Mouse (Mus musculus) adipocyte (in vitro differentiated cells): ENCODE data around the gene Kcnip4.
A peak's percentile ranks its signal among the peaks of the same experiment; 100 is the strongest.

Source experiments
- DNase-seq: peaks from one replicate; pipeline ENCODE4 v3.0.0-alpha.2; 2016; ENCODE audit warnings: low spot score

Gene Kcnip4

DNA sequence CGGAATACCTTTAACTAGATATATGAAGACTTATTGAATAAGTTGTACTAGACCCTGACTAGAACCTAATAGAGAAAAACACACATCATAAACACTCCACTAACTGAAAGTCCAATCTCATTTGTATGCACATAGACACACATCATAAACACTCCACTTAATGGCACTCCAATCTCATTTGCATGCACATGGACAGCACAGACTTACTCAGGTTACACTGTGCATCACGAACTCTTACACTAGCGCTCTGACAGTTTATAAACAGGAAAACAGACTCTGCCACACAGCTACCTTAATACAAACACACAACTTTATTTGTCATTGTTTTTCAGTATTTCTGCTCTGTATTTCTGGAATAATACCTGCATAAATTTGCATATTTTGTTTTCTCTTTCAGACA lies 168.3 kb downstream of the Kcnip4 start:
- DNase-seq = no peak

DNA sequence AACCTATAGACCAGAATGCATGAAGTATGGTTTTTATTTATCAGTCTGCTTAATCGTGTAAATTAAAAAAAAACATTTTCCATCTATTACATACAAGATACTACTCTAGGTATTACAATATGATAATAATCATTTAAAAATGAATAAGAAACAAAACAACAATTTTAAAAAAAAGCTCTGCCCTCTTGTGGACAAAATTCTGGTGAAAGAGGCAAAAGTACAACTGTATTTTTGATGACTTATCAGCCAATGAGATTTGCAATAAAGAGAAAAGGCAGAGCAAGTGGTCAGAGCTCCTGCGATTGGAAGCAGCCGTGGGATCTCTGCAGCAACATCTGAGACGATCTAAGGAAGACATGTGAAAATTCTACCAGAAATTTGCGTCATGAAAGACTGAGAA lies 172.6 kb downstream of the Kcnip4 start:
- peak; percentile 12 for DNase-seq

DNA sequence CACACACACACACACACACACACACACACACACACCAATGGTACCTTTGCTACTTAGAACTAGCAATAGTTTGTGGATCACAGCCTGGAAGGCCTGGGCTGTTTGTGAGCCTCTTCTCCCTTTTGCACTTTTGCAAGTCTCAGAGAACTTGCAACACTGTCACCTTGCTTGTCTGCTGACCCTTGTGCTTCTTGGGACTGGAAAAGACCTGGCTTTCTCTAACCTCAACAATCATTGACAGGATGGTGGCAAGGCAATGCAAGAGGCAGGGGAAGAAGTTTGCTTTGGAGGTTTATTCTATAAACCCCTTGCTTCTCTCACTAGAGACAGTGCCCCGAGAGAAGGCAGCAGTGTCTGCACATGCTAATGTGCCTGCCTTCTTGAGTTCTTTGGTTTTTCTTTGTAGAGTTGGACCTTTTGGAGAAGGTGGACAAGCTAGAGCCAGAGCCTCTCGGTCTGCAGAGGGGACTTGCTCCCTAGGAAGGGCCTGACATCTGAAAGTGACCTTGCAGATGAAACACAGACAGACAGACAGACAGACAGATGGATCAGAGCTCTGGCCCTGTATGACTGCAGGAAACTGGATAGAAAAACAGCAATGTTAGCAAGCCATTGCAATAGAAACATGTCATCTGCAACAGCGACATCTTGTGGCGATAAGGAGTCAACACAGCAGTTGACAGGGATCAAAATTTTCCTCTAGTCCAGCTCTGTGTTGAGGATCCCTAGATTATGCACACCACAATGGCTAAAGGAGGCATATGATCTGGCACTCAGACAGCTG lies 174.4 kb downstream of the Kcnip4 start:
- DNase-seq = peak; percentile 65

DNA sequence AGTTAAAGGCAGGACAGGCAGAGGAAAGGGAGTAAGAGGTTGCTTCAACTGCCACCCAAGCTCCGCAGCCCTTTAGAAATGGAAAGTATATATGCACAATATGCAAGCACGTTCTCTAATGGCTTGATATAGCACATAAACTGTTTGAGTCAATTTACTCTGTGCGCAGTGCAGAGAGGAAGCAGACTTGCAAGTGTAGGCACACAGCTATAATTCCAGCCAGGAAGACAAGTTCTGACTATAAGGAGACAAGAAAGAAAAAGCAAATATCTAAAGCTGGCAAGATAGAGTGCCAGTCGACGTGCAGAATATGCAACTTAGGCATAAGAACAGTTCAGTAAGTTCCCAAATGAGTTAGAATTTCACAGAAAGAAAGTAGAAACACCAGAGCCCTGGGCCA lies 175.2 kb downstream of the Kcnip4 start:
- no peak for DNase-seq

DNA sequence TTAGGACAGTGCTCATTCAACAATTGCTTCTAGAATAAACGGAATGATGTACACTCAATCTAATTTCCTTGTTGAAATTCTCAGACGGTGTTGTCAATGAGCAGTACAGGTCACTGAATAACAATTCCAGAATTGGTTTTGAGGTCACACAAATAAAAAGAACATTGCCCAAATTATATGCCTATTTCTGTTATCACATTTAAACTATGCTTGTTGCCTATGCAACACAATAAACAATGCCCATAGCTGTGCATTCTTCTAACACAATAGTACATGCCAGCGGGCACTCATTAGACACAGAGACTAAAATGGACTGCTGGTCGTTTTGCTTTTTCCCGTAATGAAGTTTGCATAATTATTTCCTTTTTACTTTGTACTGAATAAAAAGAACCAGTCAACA lies 176.2 kb downstream of the Kcnip4 start:
- DNase-seq = no peak

DNA sequence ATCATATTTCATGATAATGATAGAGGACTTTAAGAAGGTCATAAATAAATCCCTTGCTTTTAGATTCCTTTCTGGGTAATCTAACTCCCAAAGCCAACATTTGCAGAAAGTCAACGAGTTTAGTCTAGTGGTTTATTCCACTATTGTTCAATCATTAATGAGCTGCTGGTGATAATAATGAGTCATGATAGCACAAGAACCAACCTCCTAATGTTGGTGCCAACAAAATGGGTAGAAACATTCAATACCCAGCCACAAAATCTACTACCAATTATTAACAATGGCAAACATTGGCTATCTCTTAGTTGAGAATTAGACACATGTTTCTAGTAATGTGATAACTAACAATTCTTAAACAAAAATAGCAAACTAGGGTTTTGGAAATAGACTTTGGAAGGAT lies 180.1 kb downstream of the Kcnip4 start:
- no peak for DNase-seq

DNA sequence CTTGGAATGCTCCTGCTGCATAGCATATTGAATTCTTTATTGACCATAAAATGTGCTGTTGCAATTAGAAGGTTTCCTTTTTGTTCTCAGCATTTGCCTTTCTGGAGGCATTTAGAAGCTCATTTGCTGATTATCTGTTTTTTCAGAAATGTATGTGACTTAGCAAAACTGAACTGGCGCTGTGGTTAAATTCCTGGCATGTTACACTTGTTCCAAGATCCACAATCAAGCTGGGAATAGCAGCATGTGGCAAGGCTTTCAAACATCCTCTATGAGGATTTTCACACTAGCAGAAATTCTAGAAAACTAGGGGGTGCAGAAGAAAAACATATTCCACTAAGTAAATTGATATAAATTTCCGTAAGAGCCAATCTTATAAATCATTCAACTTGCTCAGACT lies 187.5 kb downstream of the Kcnip4 start:
- no peak for DNase-seq

DNA sequence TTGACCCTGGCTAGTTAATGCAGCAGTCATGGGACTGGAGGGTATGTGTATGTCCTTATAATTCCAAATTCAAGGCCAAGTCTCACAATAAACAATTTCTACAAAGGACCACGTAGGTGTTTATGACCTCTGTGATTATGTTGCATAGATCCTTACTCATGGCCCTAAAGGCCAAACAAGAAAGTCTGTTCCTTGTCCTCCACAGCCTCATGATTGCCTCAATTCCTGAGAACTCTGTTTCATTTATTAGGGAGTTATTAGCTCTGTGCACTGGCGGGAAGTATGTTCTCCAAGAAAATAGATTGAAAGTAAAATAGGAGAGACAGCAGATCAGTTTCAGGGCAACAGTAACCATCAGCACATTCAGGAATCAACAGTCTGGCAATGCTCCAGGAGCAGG lies 191.6 kb downstream of the Kcnip4 start:
- no peak for DNase-seq

DNA sequence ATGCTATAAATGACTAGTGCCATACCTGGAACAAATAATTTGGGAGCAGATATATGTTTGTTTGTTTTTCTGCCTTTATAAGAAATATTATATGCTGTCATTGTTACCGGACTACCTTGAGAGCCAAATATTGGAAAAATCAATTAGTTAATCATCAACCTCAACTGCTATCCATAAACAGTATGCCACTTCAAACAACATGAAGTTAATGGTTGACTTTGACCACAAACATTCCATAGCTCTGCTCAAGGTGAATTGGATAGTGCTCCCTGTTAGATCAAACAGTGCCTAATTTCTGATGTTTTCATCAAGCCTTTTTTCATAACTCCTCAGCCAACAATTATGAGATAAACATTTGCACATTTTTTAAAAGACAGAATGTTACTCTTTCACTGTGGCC lies 195.7 kb downstream of the Kcnip4 start:
- DNase-seq = no peak

DNA sequence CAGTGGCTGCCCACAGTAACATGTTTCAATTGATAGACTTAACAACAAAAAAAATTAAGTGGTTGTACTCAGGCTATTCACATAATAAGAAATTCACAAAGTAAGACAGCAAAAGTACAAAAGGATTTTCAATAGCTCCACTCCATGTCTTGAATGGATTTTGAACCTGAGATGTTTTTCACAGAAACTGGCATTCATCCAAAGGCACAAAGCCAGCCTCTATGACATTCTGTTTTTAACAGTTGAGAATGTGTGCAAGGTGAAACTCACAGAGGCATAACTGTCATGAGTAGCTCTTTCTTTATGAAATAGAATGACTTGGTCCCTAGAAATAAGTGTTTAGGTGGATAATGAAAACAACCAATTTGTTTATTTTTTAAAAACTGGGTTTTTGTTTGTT lies 206.0 kb downstream of the Kcnip4 start:
- DNase-seq = no peak

DNA sequence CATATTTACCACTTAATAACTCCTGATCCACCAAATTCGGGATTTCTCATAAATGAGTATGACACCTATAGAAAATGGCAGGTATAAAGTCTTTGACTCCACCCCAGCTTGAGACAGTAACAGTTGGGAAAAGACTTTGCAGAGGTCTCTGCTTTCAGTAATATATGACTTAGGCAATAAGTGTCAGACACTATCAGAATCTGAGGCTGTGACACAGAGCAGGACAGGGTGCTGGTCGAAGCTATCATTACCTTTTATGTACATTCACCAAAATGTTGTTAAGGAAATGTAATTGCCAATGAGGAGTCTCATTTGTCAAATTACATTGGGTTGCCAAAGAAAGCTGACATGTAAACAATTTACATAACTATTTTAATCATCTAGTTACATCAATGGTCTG lies 206.8 kb downstream of the Kcnip4 start:
- no peak for DNase-seq

DNA sequence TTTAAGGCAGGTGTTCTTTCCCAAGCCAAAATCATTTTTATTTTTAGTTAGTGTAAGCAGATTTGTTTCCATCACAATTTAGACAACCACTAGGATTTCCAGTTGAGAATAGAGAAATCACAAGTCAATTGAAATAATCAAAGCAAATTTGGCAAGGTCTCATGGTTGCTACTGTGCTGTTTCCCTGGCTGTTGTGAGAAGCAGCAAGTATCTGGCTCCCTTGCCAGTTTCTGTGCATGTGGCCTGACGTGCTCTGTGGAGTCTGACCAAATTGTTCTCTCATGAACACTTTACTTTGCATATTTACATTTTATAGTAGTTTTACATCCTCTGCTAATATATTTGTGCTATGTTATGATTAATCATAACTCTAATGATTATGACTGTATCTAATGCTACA lies 217.9 kb downstream of the Kcnip4 start:
- DNase-seq = no peak

DNA sequence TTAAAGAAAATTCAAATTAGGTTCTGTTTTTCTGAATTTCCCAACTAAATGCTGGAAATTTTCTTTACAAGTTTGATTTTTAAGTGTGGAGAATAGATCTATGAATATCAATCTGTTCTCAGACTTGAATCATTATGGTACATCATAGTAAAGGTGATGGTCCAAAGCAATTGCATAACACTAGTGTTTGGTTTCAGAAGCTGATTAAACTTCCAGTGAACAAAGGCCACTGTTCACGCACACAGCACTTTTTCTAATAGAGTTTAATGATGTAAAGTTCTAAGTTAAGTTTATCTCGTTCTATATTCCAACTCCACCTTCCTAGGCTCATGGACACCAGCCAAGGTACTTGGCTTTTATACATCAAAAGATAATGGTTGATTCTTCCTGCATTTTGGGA lies 219.4 kb downstream of the Kcnip4 start:
- no peak for DNase-seq

DNA sequence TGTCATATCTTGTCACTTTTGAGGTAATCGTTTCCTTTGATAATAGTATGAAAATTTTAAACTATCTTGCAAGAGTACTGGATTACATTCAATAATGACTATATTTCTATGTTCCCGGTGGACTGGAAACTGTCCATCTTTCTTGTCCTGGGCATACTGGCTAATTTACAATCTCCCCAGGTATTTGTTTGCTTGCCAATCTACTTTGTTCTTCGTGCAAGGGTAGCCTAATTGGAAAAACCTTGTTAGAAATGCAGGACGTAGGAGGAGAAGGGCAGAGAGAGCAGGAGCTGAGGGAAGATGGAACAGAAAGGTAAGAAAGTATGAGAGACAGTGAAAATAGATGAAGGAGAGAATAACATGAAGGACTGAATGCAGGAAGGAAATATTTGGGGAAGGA lies 226.1 kb downstream of the Kcnip4 start:
- no peak for DNase-seq

DNA sequence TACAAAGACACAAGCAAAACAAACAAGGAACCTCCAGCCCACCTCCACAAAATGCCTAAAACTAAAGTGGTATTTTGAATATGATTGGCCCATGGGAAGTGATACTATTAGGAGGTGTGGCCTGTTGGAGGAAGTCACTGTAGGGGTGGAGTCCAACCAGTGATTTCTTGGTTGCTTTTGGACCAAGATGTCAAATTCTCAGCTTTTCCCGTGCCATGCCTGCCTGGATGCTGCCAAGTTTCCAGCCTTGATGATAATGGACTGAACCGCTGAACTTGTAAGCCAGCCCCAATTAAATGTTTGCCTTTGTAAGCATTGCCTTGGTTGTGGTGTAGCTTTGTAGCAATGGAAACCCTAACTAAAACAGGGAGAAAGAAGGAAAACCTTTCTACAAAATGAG lies 232.3 kb downstream of the Kcnip4 start:
- no peak for DNase-seq

DNA sequence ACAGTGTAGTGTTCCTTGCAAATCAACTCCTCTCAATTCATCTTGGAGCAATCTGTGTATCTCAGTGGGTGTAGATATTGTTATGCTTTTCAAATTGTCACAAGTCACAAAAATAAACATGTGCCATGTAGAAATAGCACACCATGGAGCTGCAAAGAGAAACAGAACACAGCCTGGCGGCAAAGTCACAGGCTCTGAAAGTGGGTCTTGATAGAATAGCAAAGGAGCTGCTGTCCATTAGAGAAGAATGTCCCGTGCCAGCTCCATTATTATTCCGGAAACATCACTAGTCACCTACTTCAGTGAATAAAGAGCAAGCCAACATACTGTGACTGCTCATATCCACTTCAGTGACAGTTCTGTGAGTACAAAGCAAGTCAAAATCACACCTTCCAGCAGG lies 232.9 kb downstream of the Kcnip4 start:
- no peak for DNase-seq

DNA sequence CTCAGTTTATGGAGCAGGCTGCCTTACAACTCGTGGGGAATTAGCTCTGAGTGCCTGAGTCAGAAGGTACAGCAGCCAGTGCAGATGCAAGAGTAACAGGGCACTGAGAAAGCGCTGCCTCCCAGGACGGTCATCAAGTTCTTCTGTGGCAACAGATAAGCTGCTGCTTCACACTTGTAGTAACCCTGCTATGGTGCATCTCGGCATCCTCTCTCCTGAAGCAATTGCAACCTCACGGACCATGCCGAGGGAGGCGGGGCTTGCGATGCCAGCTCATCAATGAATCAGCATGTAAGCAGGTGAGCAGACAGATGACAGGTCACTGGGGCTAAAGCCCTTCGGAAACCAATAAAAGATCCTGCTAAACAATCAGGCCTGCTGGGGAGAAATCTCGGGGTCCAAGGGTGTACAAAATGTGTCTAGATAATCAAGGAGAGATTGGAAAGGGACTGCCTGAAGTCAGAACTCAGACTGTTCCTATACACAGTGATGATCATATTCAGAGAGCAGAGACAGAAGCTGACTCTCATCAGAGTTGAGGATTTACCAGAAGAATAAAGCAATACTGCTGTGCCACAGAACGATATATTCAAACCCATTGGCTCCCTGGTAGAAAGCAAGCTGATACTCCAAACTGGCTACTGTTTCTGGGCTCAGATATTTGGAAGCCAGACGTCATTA lies 239.1 kb downstream of the Kcnip4 start:
- DNase-seq = no peak

DNA sequence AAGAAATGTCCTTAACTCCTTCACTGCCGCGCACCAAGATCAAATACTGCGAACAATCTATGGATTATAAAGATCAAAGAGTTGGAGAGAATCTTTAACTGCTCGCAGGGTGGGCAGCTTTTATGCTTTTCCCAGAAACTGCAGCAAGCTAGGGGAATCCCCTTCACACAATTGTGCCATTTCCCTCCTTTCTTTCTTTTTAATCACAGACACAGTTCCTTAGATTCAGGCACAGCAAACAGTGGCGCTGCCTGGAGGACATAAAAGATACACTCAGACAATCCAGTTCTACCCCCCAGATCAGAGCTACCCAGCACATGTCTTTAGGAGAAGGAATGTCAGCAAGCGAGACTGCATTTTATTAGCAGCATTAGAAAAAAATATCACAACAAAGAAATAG lies 239.9 kb downstream of the Kcnip4 start:
- DNase-seq = no peak

DNA sequence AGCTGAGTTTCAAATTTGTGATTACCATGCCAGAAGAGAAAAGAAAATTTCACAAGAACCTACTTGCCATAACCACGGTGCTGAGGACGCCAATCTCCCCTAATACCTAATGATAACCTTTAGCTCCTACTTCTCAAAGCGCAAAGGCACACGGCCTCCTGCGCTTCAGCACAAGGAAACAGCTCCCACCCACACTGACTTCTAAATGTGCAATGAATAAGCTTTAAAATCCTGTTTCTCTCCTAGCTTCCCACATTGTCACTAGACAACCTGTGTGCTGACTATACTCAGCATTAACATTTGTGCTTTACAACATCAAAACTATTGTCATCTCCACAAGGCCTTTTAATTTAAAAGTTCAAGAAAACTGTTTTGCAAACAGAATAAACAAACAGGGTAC lies 241.3 kb downstream of the Kcnip4 start:
- DNase-seq = no peak

DNA sequence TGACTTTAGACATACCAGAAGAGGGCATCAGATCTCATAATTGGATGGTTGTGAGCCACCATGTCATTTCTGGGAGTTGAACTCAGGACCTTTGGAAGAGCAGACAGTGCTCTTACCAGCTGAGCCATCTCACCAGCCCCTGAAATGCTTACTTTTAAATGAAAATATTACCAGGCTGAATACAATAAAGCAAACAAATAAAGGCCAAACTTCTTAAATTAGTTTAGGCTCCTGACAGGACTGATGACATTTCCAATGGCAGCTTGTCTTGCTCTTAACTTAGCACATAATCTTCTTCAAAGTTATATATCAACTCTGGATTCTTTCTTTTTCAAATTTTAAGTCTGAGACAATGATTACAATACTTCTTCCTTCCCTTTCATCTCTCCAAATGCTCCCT lies 252.8 kb downstream of the Kcnip4 start:
- DNase-seq = no peak

DNA sequence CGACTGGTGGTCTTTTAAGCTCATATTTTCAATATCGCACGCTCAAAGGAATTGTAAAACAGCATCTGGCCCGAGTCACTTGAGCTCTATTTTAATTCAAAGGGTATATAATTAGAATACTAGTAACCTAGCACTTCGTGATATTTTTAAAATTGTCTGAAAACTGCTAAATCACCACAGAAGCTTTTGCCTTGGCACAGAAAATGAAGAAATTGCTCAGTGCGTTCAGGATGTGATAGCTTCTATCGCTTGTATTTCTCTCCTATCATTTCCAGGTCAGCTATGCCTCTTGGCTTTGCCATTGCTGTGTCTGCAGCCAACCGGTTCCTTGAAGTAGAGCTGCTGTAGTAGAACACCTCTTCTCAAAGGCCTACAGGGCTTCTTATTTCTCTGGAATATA lies 255.9 kb downstream of the Kcnip4 start:
- no peak for DNase-seq

DNA sequence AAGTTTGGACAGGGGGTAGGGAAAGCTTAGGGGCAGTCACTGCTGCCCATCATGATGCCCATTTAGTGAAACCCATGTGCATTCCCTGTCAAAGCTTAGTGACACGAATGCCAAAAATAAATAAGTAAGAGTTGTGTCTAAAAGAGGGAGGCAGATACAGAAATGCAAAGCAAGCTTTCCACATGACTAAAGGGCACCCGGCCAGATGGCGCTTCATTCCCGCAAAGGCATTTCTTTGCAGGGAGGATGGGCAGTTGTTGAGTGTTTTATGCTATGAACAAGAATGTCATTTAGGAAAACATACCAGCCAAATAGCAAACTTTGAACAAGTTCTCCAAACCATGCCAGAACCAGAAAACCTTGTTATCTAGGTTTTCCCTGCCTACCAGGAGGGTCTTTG lies 265.4 kb downstream of the Kcnip4 start:
- DNase-seq = no peak

DNA sequence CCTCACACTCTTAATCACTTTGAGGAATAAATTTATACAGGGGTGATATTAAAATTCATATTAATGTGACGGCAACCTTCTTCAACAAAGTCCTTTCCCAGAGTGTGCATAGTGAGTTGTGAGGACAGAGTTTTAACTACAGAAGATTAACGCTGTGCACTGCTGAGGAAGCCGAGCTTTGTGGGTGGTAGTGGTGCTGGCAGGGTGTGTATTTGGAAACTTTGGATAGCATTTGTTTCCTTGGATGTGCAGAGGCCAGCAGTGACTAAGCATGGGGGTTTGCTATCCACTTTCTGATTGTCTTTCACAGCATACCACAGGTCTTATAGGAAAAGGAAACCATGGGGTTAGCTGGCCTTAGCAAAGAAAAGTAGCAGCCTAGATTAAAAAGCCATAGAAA lies 267.9 kb downstream of the Kcnip4 start:
- DNase-seq = no peak

DNA sequence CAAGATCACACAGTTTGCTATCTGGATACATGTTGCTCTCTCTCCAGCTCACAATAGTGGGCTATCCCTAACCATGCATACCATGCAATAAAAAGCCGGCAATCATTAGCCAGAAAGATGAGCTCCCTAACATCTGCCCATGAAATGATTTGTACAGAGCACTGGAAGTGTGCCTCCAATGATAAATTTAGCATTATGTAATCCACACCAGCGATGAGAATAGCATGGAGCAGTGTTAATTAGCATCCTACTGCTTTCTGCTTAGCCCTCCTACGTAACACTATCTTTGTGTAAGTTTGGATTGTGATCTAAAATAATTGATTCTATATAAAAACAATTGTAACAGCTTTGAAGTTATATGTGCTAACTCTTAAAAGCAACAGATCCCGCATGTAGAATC lies 268.7 kb downstream of the Kcnip4 start:
- DNase-seq = no peak
